Mouse (Mus musculus): Measurements from ENCODE around the gene Creg2. TPM values are rescaled to one million over a fixed set of nuclear protein-coding genes. Genes with fewer than 3 reads are reported as not detected.
A peak's percentile ranks its signal among the peaks of the same experiment; 100 is the strongest.

The Creg2 gene
- polyA plus RNA-seq (2016; fragmentation: Nextera tagmentation; extraction: Ambion mirVana): 0.04 and 0.06 TPM in 2 replicates

DNA sequence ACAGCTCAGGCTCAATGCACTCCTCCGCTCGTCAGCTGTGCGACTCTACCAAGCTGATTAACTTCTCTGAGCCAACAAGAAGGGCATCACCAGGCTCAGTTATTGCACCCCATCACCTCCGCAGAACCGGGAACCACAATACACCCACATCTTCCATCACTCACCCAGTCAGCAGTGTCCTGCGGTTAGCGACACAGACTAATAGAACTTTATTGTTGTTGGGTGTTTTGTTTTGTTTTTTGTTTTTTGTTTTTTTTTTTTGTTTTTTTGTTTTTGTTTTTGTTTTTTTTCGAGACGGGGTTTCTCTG lies at the start of gene Creg2:
Creg2 (minus strand) TSS at position 234 of the 308 bp plus-strand sequence.
- H3K27ac ChIP-seq: peak within 1 kb of the TSS; percentile 19; the same call in 1 of the 2 replicates
- peak within 1 kb of the TSS; percentile 76 for H3K4me3 ChIP-seq
- no peaks in the 10 kb centered on the region for H3K9me3 ChIP-seq
- peaks cover 18% of the 10 kb centered on the region for H3K4me1 ChIP-seq
- peaks cover 51% of the 10 kb centered on the region for H3K27me3 ChIP-seq (ENCODE audit: insufficient read depth, poor library complexity, severe bottlenecking)
- 39% methylated on average over 9 of the region's 9 CpGs for WGBS
- no peak for DNase-seq (ENCODE audit: low spot score)
- H3K36me3 ChIP-seq: no peaks in the 10 kb centered on the region

DNA sequence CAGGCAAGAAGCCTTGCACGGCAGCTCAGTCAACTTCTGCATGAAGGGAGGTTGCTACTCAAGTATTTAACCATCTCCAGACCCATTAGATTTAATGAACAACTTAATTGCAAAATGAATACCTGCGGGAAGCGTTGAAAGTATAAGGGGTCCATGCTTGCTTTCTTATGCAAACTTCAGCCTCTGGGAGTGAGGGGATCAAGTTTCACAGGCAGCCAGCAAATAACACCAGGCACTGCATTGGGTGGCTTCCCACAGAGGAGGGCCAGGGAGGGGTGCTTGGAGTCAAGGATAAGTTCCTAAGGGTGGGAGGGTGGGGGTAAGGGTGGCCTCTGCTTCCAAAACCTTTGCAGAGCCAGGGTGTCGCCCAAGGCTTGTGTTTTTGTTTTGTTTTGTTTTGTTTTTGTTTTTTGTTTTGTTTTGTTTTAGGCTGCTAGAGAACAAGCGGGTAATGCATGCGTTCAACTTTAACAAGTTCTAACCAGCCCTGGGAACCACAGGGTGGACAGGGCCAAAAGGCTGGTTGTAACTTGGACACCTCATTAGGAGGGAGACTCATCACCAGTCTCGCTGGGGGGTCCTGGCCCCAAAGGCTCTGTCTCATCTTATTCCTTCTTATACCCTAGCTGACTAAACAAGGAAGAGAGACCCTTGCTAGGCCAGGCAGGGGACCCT lies 49.5 kb upstream of the Creg2 start:
- Histone ChIP-seq H3K36me3 (no peaks in the 10 kb centered on the region), H3K9me3 (no peaks in the 10 kb centered on the region), H3K4me1 (peaks cover 52% of the 10 kb centered on the region), H3K27me3 (ENCODE audit: insufficient read depth, poor library complexity, severe bottlenecking) (no peaks in the 10 kb centered on the region), H3K4me3 (peak overlapping the region; percentile 18; the same call in 1 of the 2 replicates), H3K27ac (peak overlapping the region; percentile 80)
- 24% methylated on average over 7 of the region's 7 CpGs for WGBS
- no peak for DNase-seq (ENCODE audit: low spot score)

DNA sequence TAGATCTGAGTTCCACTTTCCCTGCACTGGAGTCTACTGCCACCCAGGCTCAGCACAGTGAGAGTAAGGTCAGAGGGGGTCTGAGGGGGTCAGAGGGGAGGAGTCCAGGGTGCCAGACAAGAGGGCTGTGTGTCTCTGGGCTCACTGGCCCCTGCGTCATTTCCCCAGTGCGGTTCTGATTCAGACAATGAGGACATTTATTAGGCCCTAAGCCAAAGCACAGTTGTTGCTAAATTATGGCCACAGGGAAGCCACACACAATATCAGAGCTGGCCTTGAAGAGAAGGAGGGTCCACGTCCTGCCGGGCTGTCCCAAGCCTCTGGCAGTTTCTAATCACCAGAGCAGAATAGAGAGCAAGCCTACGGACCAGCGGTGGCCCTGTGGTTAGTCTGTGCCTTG lies 47.2 kb upstream of the Creg2 start:
- no peaks in the 10 kb centered on the region for H3K27me3 ChIP-seq (ENCODE audit: insufficient read depth, poor library complexity, severe bottlenecking)
- H3K36me3 ChIP-seq: no peaks in the 10 kb centered on the region
- no peak overlapping the region for H3K4me3 ChIP-seq
- peak overlapping the region; percentile 70 for H3K27ac ChIP-seq
- no peaks in the 10 kb centered on the region for H3K9me3 ChIP-seq
- DNase-seq (ENCODE audit: low spot score): no peak
- WGBS: 49% methylated on average over 6 of the region's 6 CpGs
- H3K4me1 ChIP-seq: peaks cover 64% of the 10 kb centered on the region

DNA sequence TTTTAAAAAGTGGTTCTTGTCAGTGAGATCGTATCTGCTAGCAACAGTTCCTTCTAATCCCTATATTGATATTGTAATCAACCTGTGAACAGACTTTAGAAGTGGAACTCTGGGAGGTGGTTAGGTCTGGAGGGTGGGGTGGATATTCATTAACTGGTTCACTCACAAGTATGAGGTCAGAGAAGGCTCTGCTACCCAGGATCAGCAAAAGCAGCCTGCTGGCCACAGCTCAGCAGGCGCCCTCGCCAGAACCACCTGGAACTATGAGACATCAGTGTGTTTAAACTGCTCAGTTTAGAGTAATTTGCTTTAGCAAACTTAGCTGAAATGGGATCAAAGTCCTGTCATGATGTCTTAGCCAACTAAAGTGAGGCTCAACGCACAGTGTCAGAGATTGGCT lies 43.9 kb upstream of the Creg2 start:
- 58% methylated on average over 4 of the region's 4 CpGs for WGBS
- Histone ChIP-seq H3K36me3 (no peaks in the 10 kb centered on the region), H3K27ac (peak overlapping the region; percentile 62; the same call in 1 of the 2 replicates), H3K4me3 (no peak overlapping the region), H3K9me3 (no peaks in the 10 kb centered on the region), H3K4me1 (peaks cover 42% of the 10 kb centered on the region), H3K27me3 (ENCODE audit: insufficient read depth, poor library complexity, severe bottlenecking) (peaks cover 7% of the 10 kb centered on the region; the same call in 1 of the 2 replicates)
- no peak for DNase-seq (ENCODE audit: low spot score)

DNA sequence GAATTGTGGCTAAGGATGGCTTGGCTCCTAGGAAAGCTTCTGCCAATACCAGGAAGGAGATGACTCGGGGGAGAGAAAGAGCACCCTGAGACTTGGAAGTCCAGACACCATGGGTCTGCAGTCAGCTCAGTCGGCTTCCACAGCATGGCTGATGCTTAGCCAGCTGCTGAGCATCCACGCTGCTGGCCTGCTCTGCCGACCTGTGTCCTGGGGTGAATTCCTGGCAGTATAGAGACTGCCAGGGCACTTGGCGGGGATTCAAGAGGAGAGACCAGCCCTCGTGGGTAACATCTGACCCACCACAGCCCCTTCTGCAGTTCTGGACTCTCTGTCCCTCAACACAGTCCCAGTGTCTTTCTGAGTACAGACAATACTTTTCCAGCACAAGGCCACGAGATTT lies 43.5 kb upstream of the Creg2 start:
- 59% methylated on average over 7 of the region's 7 CpGs for WGBS
- no peak overlapping the region for H3K4me3 ChIP-seq
- H3K4me1 ChIP-seq: peaks cover 39% of the 10 kb centered on the region
- DNase-seq (ENCODE audit: low spot score): no peak
- no peaks in the 10 kb centered on the region for H3K36me3 ChIP-seq
- peaks cover 7% of the 10 kb centered on the region; the same call in 1 of the 2 replicates for H3K27me3 ChIP-seq (ENCODE audit: insufficient read depth, poor library complexity, severe bottlenecking)
- H3K9me3 ChIP-seq: no peaks in the 10 kb centered on the region
- peak overlapping the region; percentile 62; the same call in 1 of the 2 replicates for H3K27ac ChIP-seq

DNA sequence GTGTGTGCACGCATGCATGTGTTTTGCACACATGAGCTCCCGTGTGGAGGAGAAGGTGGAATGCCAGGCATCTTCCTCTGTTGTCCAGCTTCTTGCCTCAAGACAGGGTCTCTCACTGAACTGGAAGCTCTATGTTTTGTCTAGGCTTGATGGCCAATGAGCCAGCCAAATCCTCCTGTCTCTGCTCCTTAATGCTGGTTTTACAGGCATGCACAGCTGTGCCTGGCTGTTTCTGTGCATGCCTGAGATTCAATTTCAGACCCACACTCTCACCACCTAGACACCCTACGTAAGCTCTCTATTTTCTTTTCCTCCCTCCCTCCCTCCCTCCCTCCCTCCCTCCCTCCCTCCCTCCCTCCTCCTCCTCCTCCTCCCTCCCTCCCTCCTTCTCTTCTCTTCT lies 40.7 kb upstream of the Creg2 start:
- H3K9me3 ChIP-seq: no peaks in the 10 kb centered on the region
- peaks cover 54% of the 10 kb centered on the region for H3K4me1 ChIP-seq
- DNase-seq (ENCODE audit: low spot score): no peak
- no peak overlapping the region for H3K4me3 ChIP-seq
- 73% methylated on average over 3 of the region's 3 CpGs for WGBS
- H3K27me3 ChIP-seq (ENCODE audit: insufficient read depth, poor library complexity, severe bottlenecking): peaks cover 7% of the 10 kb centered on the region; the same call in 1 of the 2 replicates
- H3K36me3 ChIP-seq: no peaks in the 10 kb centered on the region
- H3K27ac ChIP-seq: no peak overlapping the region

DNA sequence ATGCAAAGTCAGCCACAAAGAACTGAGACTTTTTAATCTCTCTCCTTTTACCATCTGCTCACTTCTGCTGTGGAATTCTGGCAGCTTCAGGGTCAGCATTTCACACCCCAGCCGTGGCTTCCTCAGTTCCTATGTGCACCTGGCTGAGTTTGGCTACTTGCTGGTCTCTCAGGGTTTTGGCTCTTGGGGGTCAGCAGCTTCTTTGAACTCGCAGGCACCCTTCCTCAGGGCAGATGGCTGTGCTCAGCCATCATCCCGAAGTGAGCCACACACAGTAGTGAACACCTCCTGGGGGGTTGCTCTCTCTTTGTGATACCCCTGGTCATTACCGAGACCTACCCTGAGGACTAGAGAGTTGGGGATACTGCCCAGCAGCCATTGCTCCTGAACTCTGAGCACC lies 39.8 kb upstream of the Creg2 start:
- no peak for DNase-seq (ENCODE audit: low spot score)
- H3K27ac ChIP-seq: 0 out of 2 replicates have a peak overlapping the region, but pooled peaks have one; percentile 44
- WGBS: 40% methylated on average over 4 of the region's 4 CpGs

DNA sequence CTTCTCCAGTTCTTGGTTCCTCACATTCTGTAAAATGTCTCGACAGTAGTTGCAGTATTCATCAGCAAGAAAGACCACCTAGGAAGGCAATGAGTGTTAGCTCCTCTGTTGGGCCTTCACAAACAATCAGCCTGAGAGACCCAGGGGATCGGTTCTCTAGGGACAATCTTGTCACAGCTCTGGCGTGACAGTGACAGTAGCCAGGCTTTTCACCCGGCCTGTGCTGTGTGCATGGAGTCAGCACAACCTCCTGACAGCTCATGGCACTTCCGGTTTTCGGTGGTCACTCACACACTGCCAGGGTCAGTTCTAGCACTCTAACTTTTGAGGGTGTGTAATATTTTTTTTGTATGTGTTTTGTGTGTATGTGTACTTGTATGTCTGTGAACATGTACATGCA lies 37.3 kb upstream of the Creg2 start:
- DNase-seq (ENCODE audit: low spot score): peak; percentile 88
- no peak overlapping the region; the same call in 1 of the 2 replicates for H3K27ac ChIP-seq
- peaks cover 7% of the 10 kb centered on the region; the same call in 1 of the 2 replicates for H3K27me3 ChIP-seq (ENCODE audit: insufficient read depth, poor library complexity, severe bottlenecking)
- peaks cover 36% of the 10 kb centered on the region for H3K4me1 ChIP-seq
- H3K36me3 ChIP-seq: no peaks in the 10 kb centered on the region
- no peaks in the 10 kb centered on the region for H3K9me3 ChIP-seq
- WGBS: 15% methylated on average over 6 of the region's 6 CpGs
- H3K4me3 ChIP-seq: no peak overlapping the region

More for the DNA sequence above, 39.8 kb upstream of the Creg2 start:
- Histone ChIP-seq H3K9me3 (no peaks in the 10 kb centered on the region), H3K4me1 (peaks cover 49% of the 10 kb centered on the region), H3K36me3 (no peaks in the 10 kb centered on the region), H3K27me3 (ENCODE audit: insufficient read depth, poor library complexity, severe bottlenecking) (peaks cover 7% of the 10 kb centered on the region; the same call in 1 of the 2 replicates), H3K4me3 (no peak overlapping the region)

DNA sequence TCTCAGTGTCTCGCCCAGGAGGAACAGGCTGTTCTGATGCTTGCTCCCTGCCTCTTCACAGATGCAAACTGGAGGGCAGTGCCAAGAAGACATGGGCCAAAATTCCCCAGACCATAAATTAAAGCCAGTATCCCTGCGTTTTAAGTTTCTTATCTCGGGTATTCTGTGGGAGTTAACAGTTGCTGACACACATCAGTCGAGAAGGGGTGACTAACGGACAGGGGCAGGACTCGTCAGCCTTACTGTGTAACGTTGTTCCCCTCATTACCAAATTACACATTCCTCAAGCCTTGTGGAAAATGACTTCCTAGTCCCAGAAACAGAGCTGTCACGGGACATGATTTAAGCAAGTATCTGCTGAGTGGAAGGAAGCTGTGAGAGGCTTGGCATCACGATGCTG lies 36.0 kb upstream of the Creg2 start:
- H3K9me3 ChIP-seq: no peaks in the 10 kb centered on the region
- H3K27me3 ChIP-seq (ENCODE audit: insufficient read depth, poor library complexity, severe bottlenecking): peaks cover 7% of the 10 kb centered on the region; the same call in 1 of the 2 replicates
- peaks cover 36% of the 10 kb centered on the region for H3K4me1 ChIP-seq
- WGBS: 42% methylated on average over 9 of the region's 9 CpGs
- H3K4me3 ChIP-seq: no peak overlapping the region
- peak overlapping the region; percentile 32; the same call in 1 of the 2 replicates for H3K27ac ChIP-seq
- DNase-seq (ENCODE audit: low spot score): no peak
- no peaks in the 10 kb centered on the region for H3K36me3 ChIP-seq

DNA sequence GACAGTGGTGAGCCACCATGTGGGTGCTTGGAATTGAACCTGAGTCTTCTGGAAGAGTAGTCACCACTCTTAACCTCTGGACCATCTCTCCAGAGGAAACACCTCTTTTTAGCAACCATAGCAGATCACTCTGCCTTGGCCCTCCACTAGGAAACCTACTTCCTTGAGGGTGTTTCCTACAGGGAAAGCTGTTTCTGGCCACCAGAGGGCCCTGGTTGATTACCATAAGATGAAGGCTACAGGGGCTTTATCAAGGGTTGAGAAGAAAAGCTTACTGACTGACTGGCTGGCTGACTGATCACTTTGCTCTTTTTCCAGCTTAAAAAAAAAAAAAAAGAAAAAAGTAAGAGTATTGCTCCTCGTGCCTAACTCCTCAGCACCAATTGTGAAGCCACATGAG lies 34.6 kb upstream of the Creg2 start:
- no peaks in the 10 kb centered on the region for H3K9me3 ChIP-seq
- H3K27ac ChIP-seq: no peak overlapping the region
- peak; percentile 84 for DNase-seq (ENCODE audit: low spot score)
- H3K4me1 ChIP-seq: peaks cover 28% of the 10 kb centered on the region
- H3K27me3 ChIP-seq (ENCODE audit: insufficient read depth, poor library complexity, severe bottlenecking): 0 out of 2 replicates have a peak, but pooled peaks cover 5% of the 10 kb centered on the region
- no peak overlapping the region for H3K4me3 ChIP-seq
- no peaks in the 10 kb centered on the region for H3K36me3 ChIP-seq
- WGBS: 3% methylated on average over 1 of the region's 1 CpGs

DNA sequence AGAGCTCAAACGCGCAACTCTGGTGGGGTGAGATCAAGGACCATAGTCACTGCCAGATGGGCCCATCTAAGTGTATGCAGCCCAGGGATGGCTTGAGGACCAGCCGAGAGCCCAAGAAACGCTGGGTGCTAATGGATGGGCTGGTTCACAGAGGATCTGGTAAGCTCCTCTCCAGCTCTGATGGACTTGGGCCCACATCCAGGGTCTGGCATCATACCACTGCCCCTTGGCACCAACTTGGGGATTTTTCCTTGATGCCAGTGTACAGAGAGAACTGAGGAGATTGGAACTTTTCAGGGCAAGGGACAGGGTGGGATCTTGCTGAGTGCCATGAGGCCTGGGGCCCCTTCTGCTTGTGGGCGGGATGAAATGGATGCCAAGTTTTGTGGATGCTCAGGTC lies 30.4 kb upstream of the Creg2 start:
- no peak for DNase-seq (ENCODE audit: low spot score)
- Histone ChIP-seq H3K27me3 (ENCODE audit: insufficient read depth, poor library complexity, severe bottlenecking) (peaks cover 9% of the 10 kb centered on the region; the same call in 1 of the 2 replicates), H3K4me1 (peaks cover 10% of the 10 kb centered on the region), H3K27ac (no peak overlapping the region), H3K36me3 (no peaks in the 10 kb centered on the region), H3K4me3 (no peak overlapping the region), H3K9me3 (no peaks in the 10 kb centered on the region)
- WGBS: 89% methylated on average over 5 of the region's 5 CpGs

DNA sequence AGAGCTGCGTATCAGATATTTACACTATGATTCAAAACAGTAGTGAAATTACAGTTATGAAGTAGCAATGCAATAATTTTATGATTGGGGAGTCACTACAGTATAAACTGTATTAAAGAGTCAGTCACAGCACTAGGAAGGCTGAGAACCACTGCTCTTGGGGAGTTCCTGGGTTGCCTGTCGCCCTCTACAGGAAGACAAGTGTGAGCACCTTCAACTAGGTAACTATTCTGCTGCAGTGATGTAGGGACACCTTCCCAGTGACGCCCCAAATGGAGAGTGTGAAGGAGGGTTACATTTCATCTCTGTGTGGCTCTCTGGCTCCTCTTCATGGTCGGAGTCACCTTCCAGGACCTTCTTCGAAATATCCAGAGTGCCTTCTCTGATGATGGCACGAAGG lies 29.3 kb upstream of the Creg2 start:
- 67% methylated on average over 6 of the region's 6 CpGs for WGBS
- H3K27me3 ChIP-seq (ENCODE audit: insufficient read depth, poor library complexity, severe bottlenecking): peaks cover 9% of the 10 kb centered on the region; the same call in 1 of the 2 replicates

DNA sequence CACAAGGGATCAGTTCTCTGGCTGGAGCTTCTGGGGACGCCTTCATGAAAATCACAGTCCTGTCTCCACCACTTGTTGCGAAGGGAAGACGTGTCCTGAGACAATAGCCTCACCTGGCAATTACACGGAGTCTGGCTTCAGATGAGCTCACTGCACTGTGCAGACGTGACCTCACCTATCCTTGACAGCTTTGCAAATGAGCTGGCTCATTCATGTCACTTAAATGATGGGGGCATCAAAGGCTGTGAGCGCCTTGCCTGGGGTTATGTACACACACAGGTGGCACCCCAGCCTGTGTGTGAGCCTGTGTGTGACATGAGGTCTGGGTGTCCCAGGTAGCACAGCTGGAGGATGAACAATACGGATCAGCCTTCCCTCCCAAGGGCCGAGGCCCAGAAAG lies 27.6 kb upstream of the Creg2 start:
- peaks cover 9% of the 10 kb centered on the region; the same call in 1 of the 2 replicates for H3K27me3 ChIP-seq (ENCODE audit: insufficient read depth, poor library complexity, severe bottlenecking)
- DNase-seq (ENCODE audit: low spot score): no peak
- peaks cover 10% of the 10 kb centered on the region for H3K4me1 ChIP-seq
- no peak overlapping the region for H3K4me3 ChIP-seq
- 75% methylated on average over 8 of the region's 8 CpGs for WGBS
- H3K27ac ChIP-seq: no peak overlapping the region
- no peaks in the 10 kb centered on the region for H3K9me3 ChIP-seq
- no peaks in the 10 kb centered on the region for H3K36me3 ChIP-seq

More for the DNA sequence above, 29.3 kb upstream of the Creg2 start:
- no peak for DNase-seq (ENCODE audit: low spot score)
- H3K4me3 ChIP-seq: no peak overlapping the region
- H3K36me3 ChIP-seq: no peaks in the 10 kb centered on the region
- no peaks in the 10 kb centered on the region for H3K9me3 ChIP-seq
- H3K27ac ChIP-seq: no peak overlapping the region
- peaks cover 10% of the 10 kb centered on the region for H3K4me1 ChIP-seq
